Mouse (Mus musculus) liver (tissue): ENCODE measurements around the gene Gm3636.
"Not testable (repeated sequence)": the region's sequence is repeated elsewhere in the genome, so short reads cannot be mapped to it uniquely, and the experiment has no call there.

Source experiments
- DNase-seq: peaks from one replicate; pipeline ENCODE4 v3.0.0-alpha.2; 2020; ENCODE audit warnings: mixed read lengths

The Gm3636 gene

DNA sequence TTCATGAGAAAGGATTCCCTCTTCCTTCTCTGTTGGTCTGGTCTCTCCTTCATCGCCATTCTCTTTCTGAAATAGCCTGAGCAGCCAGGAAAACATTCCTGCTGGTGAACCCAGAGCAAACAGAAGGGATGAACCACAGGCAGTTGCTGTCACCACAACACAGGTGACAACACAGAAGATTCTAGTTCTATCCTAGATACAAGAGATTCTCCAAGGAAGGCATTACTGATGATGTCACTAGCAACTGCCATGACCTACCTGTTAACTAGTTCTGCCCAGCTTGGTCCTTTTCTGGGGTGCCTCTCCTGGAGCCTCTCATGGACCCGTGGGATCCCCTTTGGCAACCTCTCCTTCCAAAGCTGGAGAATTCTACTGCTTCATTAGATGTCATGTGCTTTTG, at the start of gene Gm3636:
Gene Gm3636, minus strand, starts transcription at position 101 of the 400 bp plus-strand sequence.
- not testable (repeated sequence) for DNase-seq

DNA sequence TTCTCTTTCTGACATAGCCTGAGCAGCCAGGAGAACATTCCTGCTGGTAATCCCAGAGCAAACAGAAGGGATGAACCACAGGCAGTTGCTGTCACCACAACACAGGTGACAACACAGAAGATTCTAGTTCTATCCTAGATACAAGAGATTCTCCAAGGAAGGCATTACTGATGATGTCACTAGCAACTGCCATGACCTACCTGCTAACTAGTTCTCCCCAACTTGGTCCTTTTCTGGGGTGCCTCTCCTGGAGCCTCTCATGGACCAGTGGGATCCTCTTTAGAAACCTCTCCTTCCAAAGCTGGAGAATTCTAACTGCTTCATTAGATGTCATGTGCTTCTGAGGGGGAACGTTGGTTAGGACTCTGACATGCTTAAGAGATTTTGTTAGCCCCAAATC, 32.2 kb upstream of the Gm3636 start, which contains the start of gene Gm8362:
Gene Gm8362, minus strand, starts transcription at position 101 of the 400 bp plus-strand sequence.
- DNase-seq: not testable (repeated sequence)

DNA sequence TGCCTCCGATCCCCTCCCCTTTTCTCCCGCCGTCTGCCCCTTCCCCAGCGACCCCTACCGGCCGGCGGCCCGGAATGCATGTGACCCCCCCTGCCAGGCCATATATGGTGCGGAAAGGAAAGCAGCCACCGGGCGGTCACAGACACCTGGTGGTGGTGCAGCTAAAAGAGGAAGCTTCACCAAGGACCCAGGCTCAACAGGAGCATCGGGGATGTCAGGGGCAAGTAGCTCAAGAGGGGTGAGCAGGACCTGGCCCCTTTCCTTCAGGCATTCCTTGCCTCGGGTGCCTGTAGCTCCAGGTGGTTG, 15.1 kb upstream of the Gm3636 start:
- not testable (repeated sequence) for DNase-seq

DNA sequence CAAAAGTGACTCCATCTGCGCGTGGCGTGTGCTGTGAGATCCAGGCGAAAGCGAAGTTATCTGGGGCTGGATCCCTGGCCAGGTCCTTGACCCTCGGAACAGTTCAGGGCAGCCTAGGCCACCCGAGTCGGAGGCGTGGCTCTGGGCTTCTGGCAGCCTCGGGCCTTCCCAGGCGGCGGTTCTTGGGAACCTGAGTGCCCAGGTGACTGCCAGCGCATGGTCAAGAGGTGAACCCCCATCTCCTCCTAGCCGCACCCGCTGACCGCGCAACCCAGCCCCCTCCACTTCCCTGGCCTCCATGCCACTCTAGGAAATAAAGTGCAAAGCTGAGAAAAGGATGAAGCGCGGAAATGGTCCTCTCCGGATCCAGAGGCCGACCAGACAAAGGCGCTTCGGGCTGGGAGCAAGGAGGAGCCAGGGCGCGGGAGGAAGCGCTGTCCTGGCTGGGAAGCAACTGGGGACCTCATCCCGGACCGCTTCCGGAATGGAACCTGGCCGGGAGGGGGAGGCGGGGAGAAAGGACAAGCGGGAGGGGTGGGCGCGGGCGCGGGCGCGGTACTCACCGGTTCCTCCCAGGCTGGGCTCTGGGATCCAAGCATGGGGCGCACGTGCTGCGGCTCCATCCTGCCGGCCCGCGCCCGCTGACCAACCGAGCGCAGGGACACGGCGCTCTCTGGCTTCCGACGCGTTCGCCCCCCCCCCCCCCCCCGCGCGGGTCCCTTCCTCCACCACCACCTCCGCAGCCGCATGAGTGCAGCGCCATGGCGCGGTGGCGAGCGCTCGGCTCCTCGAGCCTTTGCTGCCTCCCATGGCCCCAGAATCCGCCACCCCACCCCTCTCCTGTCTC, 14.5 kb upstream of the Gm3636 start:
- not testable (repeated sequence) for DNase-seq

DNA sequence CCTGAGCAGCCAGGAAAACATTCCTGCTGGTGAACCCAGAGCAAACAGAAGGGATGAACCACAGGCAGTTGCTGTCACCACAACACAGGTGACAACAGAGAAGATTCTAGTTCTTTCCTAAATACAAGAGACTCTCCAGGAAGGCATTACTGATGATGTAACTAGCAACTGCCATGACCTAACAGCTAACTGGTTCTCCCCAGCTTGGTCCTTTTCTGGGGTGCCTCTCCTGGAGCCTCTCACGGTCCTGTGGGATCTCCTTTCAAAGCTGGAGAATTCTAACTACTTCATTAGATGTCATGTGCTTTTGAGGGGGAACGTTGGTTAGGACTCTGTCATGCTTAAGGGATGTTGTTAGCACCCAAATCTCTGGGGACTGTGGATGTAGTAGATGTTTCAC, 22.0 kb downstream of the Gm3636 start, which contains the start of gene Gm8050:
Gene Gm8050, minus strand, starts transcription at position 101 of the 400 bp plus-strand sequence.
- DNase-seq: not testable (repeated sequence)
